Mouse (Mus musculus) C2C12 (cell line): ENCODE measurements at regions not wholly inside any gene's neighbourhood (a gene's known extent, or its start where the extent isn't known, plus 50 kb on each side); places are given as distances from the start of the nearest gene placed in this dataset.

ENCODE experiments used
- CTCF ChIP-seq: IDR thresholded peaks from one replicate; pipeline ENCODE4 v1.5.1; 2011; ENCODE audit not compliant: control insufficient read depth, insufficient read depth, insufficient read length
- MYOG ChIP-seq: IDR thresholded peaks from one replicate; pipeline ENCODE4 v1.6.1; 2011; ENCODE audit not compliant: control insufficient read depth, insufficient read length; ENCODE audit errors: extremely low read depth
- USF1 ChIP-seq: IDR thresholded peaks from one replicate; pipeline ENCODE4 v1.6.1; 2011; ENCODE audit warnings: low read depth, mild to moderate bottlenecking, control low read depth, moderate library complexity

DNA sequence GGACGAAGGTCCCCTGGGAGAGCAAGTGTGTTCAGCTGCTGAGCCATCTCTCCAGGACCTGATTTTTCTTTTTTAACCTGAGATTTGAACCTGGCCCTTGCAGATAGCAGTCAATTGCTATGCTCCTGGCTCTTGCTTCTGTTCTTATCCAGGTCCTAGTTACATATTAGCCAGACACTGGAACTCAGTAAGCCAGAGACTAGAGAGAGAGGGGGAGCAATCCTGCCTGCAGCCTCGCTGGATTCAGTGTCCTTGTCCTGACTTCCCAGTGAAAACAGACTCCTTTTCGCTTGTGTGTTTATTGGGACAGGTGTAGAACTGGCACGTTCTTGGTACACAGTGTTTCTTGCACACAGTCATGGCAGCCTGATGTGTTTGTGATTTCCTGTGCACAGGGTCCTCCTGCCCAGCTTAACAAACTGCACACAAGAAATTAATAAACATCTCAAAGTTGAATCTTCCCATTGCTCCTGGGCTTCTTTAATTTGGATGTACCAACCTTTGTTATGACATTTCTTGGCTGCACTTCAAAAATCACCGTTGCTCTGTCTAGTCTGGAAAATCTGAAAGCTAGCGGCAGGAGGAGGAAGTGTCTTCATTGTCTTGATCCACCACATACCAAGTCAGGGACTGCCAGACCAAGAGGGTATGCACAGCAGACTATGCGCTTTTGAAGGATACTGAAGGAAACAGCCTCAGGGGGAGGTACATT, 83.4 kb upstream of the Barx2 start:
- no peak for TF ChIP-seq MYOG
- no peak for TF ChIP-seq CTCF
- no peak for TF ChIP-seq USF1
